Mouse (Mus musculus) lung, postnatal 0 days (tissue): ENCODE data around the gene Castor2. TPM values are rescaled to one million over a fixed set of nuclear protein-coding genes. Genes with fewer than 3 reads are reported as not detected.

ENCODE experiments used
- ATAC-seq: fragments of 200-750 bp; cut with Nextera tagmentation; 2 replicates; pipeline ENCODE4 v1.8.0; 2017; ENCODE audit warnings: moderate library complexity
- DNase-seq: peaks from one replicate; pipeline ENCODE4 v3.0.0-alpha.2; 2016; ENCODE audit warnings: low spot score
- H3K27ac ChIP-seq: fragments of 300-500 bp; sonication (generic); 2 replicates; pipeline ENCODE4 v1.5.1; 2014; ENCODE audit warnings: antibody characterized with exemption, mild to moderate bottlenecking, low read length, mixed read lengths
- H3K27me3 ChIP-seq: fragments of 300-500 bp; sonication (generic); replicated peaks from 2 replicates; pipeline ENCODE4 v1.6.1; 2014; ENCODE audit warnings: low read length, mixed read lengths; ENCODE audit not compliant: insufficient read depth
- H3K36me3 ChIP-seq: fragments of 300-500 bp; sonication (generic); 2 replicates; pipeline ENCODE4 v1.6.1; 2014; ENCODE audit warnings: low read length, mixed read lengths; ENCODE audit not compliant: insufficient read depth
- H3K4me1 ChIP-seq: fragments of 300-500 bp; sonication (generic); 2 replicates; pipeline ENCODE4 v1.6.1; 2014; ENCODE audit warnings: antibody characterized with exemption, low read depth, low read length, mixed read lengths; ENCODE audit not compliant: insufficient read depth
- H3K4me2 ChIP-seq: fragments of 300-500 bp; sonication (generic); replicated peaks from 2 replicates; pipeline ENCODE4 v1.6.1; 2014; ENCODE audit warnings: low read depth, mild to moderate bottlenecking, low read length, moderate library complexity, mixed read lengths
- H3K4me3 ChIP-seq: fragments of 300-500 bp; sonication (generic); 2 replicates; pipeline ENCODE4 v1.5.1; 2014; ENCODE audit warnings: low read depth, low read length
- H3K9ac ChIP-seq: fragments of 300-500 bp; sonication (generic); replicated peaks from 2 replicates; pipeline ENCODE4 v1.6.1; 2014; ENCODE audit warnings: low read depth, mild to moderate bottlenecking
- H3K9me3 ChIP-seq: fragments of 300-500 bp; sonication (generic); 2 replicates; pipeline ENCODE4 v1.6.1; 2016; ENCODE audit warnings: low read length, mixed read lengths
- CTCF ChIP-seq: IDR thresholded peaks from 2 replicates; pipeline ENCODE4 v1.5.1; 2016; ENCODE audit warnings: antibody characterized with exemption, mild to moderate bottlenecking
- EP300 ChIP-seq: IDR thresholded peaks from 2 replicates; pipeline ENCODE4 v1.6.1; 2016; ENCODE audit warnings: antibody characterized with exemption, mild to moderate bottlenecking, control low read depth
- WGBS: fragments of 180-500 bp; shearing (Covaris S2); extraction: QIAGEN DNeasy Blood & Tissue Kit; methylation state at CpG from one replicate; pipeline ENCODE4 v1.1.7; 2014; 5-methylcytosine and 5-hydroxymethylcytosine counted together
- polyA plus RNA-seq: library from polyadenylated mRNA; unstranded; fragments of >200 nt; fragmentation: Nextera tagmentation; extraction: Ambion mirVana; gene quantifications from 2 replicates; pipeline ENCODE4 v1.2.1, GENCODE M21; 2015

Castor2 gene
- polyA plus RNA-seq, 1 experiment from 2014 or later = 7.8 TPM

DNA sequence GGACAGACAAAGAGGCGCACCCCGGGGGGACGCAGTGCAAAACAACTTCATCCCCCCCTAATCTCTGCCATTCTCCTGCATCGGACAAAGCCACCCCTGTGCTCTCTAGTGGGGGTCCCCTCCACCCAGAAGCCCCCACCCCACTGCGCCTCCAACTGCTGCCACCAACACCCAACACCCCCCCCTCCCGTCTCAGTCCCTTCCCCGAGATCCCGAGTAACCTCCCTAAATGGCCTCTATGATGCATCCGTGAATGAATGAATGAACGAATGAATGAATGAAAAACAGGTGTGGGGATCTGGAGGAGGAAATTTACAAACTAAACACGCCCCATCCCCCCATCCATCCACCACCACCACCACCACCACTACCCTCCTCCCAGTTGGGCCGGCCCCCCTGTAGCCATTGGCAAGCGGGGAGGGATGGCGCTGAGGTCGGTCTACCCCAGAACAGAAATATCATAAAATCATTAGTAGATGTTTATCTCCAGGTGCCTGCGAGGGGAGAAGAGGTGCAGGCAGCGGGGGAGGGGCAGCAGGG is 791 bp downstream of the Castor2 start:
- Histone ChIP-seq H3K27me3 (no peaks in the 10 kb centered on the region), H3K27ac (no peak overlapping the region), H3K9ac (peak overlapping the region; percentile 68; the same call in 1 of the 2 replicates), H3K4me1 (no peaks in the 10 kb centered on the region; the same call in 1 of the 2 replicates), H3K36me3 (no peaks in the 10 kb centered on the region), H3K4me3 (peak overlapping the region; percentile 80), H3K9me3 (no peaks in the 10 kb centered on the region), H3K4me2 (peak overlapping the region; percentile 96)
- ATAC-seq = no peak
- TF ChIP-seq EP300 = no peak
- TF ChIP-seq CTCF = no peak
- 5% methylated on average over 17 of the region's 17 CpGs for WGBS
- DNase-seq = peak; percentile 10

DNA sequence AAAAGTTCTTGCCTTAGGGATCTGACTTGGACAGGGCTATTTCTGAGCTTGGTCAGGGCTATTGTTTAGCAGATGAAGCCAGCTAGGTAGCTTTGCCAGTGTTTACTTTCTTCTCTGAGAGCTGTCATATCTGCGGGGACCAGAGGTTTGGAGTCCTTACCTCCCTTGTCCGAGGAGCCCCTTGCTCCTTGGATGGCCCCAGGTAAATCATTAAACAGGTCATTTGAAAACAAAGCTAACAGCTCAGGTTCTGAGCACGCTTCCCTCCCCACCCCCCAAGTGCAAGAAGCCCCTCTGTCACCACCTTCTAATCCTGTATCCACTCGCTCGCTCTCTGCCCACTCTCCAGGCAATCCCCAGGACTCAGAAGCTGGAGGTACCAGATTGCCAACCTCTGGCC is 1.8 kb downstream of the Castor2 start:
- Histone ChIP-seq H3K9ac (no peak overlapping the region), H3K4me3 (no peak overlapping the region), H3K4me1 (no peaks in the 10 kb centered on the region; the same call in 1 of the 2 replicates), H3K4me2 (no peak overlapping the region), H3K36me3 (no peaks in the 10 kb centered on the region), H3K27ac (no peak overlapping the region), H3K27me3 (no peaks in the 10 kb centered on the region), H3K9me3 (no peaks in the 10 kb centered on the region)
- TF ChIP-seq EP300 = no peak
- no peak for TF ChIP-seq CTCF
- no peak for DNase-seq
- ATAC-seq = no peak
- 60% methylated on average over 5 of the region's 5 CpGs for WGBS

DNA sequence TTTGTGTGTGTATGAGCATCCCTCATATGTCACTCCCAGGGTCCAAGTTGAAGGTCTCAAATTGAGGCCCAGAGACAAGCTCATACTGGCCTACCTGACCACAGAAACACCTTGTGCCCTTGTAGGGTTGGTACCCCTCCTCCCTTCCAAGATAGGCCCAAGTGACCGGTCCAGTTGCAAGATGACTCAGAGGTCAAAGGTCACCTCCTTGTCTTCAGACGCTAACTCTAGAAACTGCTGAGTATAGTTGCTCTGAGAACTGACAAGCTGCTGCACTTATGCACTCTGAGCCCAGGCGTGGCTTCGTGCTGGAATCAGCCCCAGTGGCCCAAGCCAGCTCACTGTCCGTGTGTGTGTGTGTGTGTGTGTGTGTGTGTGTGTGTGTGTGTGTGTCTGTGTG is 2.4 kb downstream of the Castor2 start:
- H3K27me3 ChIP-seq = no peaks in the 10 kb centered on the region
- H3K4me3 ChIP-seq = no peak overlapping the region
- no peaks in the 10 kb centered on the region for H3K9me3 ChIP-seq
- peak; percentile 56 for DNase-seq
- H3K9ac ChIP-seq = no peak overlapping the region
- ATAC-seq = peak; percentile 21; the same call in 1 of the 2 replicates
- TF ChIP-seq CTCF (no peak), EP300 (no peak)
- no peak overlapping the region for H3K4me2 ChIP-seq
- H3K36me3 ChIP-seq = no peaks in the 10 kb centered on the region
- no peak overlapping the region for H3K27ac ChIP-seq
- H3K4me1 ChIP-seq = no peaks in the 10 kb centered on the region; the same call in 1 of the 2 replicates
- 24% methylated on average over 5 of the region's 5 CpGs for WGBS

DNA sequence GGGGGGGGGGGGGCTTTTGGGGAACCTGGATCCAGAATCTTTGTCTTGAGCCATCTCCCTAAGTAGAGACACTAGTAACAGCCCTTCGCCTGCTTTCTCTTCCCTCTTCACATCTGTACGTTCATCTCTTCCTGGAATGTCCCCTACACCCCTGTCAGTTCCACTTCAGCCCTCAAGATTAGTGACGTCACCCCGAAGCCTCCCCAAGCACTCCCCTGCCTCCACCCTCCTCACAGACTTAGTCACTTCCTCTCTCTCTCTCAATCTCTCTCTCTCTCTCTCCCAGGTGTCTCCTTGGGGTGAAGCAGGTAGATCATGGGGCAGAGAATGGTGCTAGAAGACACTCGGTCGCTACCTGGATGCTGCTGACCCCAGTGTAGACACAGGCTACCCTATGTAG is 3.2 kb downstream of the Castor2 start:
- H3K9ac ChIP-seq = no peak overlapping the region
- ATAC-seq (no peak), DNase-seq (peak; percentile 40)
- no peak overlapping the region for H3K4me3 ChIP-seq
- H3K4me2 ChIP-seq = no peak overlapping the region
- H3K27ac ChIP-seq = no peak overlapping the region
- WGBS = 46% methylated on average over 6 of the region's 6 CpGs
- H3K4me1 ChIP-seq = no peaks in the 10 kb centered on the region; the same call in 1 of the 2 replicates
- no peaks in the 10 kb centered on the region for H3K36me3 ChIP-seq
- no peaks in the 10 kb centered on the region for H3K27me3 ChIP-seq
- TF ChIP-seq EP300 = no peak
- no peak for TF ChIP-seq CTCF
- no peaks in the 10 kb centered on the region for H3K9me3 ChIP-seq

DNA sequence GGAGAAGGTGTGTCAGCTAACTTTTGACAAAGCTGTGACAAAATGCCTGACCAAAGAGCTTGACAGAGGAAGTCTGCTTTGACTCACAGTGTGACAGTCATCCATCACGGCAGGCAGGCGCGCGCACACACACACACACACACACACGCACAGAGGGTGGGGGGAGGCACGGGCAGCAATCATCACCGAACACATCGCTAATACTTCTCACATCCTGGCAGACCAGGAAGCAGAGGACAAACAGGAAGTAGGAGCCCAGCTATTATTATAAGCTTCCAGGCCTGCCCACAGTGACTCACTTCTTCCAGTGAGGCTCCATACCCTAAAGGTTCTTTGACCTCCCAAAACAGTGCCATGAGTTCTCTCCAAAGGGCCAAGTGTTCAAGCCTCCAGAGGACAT is 6.3 kb downstream of the Castor2 start:
- Histone ChIP-seq H3K27me3 (no peaks in the 10 kb centered on the region), H3K4me1 (no peaks in the 10 kb centered on the region; the same call in 1 of the 2 replicates), H3K4me3 (no peak overlapping the region), H3K4me2 (no peak overlapping the region), H3K9ac (no peak overlapping the region), H3K9me3 (no peaks in the 10 kb centered on the region), H3K36me3 (no peaks in the 10 kb centered on the region; the same call in 1 of the 2 replicates), H3K27ac (no peak overlapping the region)
- 54% methylated on average over 8 of the region's 8 CpGs for WGBS
- DNase-seq (peak; percentile 49), ATAC-seq (peak; percentile 65)
- TF ChIP-seq CTCF (no peak), EP300 (peak; percentile 13; the same call in 1 of the 2 replicates)

DNA sequence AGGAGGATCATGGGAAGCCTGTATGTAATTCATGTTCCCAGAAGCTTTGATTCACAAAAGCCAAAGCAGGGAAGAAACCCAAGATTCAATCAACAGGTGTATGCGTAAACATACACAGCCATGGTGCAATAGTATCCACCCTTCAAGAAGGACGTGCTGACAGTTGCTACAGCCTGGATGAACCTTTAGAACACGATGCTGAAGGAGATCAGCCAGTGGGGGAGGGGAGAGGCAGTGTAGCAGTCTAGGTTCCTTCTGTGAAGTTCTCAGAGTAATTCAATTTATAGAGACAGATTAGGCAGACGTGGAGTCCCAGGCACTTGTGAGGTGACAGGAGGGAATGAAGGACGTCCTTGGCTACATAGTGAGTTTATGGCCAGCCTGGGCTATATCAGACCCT is 15.5 kb downstream of the Castor2 start:
- H3K27me3 ChIP-seq = no peaks in the 10 kb centered on the region
- ATAC-seq (no peak), DNase-seq (no peak)
- no peak overlapping the region for H3K27ac ChIP-seq
- TF ChIP-seq EP300 (no peak), CTCF (no peak)
- H3K4me1 ChIP-seq = no peaks in the 10 kb centered on the region
- WGBS = 73% methylated on average over 5 of the region's 5 CpGs
- H3K36me3 ChIP-seq = no peaks in the 10 kb centered on the region; the same call in 1 of the 2 replicates
- no peak overlapping the region for H3K4me3 ChIP-seq
- H3K4me2 ChIP-seq = no peak overlapping the region
- no peak overlapping the region for H3K9ac ChIP-seq
- H3K9me3 ChIP-seq = no peaks in the 10 kb centered on the region
